Mouse (Mus musculus): ENCODE results near the gene Trim2.

DNA sequence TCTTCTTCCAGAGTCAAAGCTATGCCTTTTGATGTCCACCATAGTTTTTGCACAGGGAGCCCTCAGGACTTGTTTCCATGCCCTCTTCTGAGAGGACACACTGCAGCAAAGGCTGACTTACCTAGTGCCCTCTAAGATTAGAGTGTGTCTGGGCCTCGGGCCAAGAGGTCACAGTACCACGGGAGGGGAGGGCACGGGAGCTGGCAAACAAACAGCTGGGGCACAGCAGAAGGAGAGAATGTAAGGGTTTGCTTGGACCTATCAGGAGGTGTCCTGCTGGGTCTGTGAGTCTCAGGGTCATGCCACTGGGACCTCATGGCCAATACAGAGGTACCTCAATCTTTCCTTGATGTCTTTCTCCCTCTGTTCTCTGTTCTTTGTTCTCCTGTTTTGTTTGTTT lies 75.7 kb downstream of the Trim2 start:
- TF ChIP-seq CTCF (IDR thresholded peaks at IDR 0.05; ENCODE audit: control insufficient read depth, insufficient read depth, insufficient read length) (no peak), MAX (IDR thresholded peaks at IDR 0.05) (no peak), USF1 (IDR thresholded peaks at IDR 0.05; ENCODE audit: low read depth) (no peak), MYOD1 (IDR thresholded peaks at IDR 0.05; ENCODE audit: control insufficient read depth, insufficient read length, low read depth) (no peak), FOSL1 (IDR thresholded peaks at IDR 0.05; ENCODE audit: insufficient read depth, low read length, poor library complexity, severe bottlenecking) (no peak), CEBPB (IDR thresholded peaks at IDR 0.05; ENCODE audit: low read depth) (no peak), MYOG (IDR thresholded peaks at IDR 0.05; ENCODE audit: control insufficient read depth, extremely low read depth, insufficient read length) (no peak)

Data from C2C12 (cell line).